Mouse (Mus musculus) hindbrain, postnatal 0 days (tissue): ENCODE results near the gene Nme7. TPM values are rescaled to one million over a fixed set of nuclear protein-coding genes. Genes with fewer than 3 reads are reported as not detected.

Experiments used
- ATAC-seq: fragments of 200-750 bp; cut with Nextera tagmentation; 2 replicates; pipeline ENCODE4 v1.8.0; 2017; ENCODE audit warnings: mild to moderate bottlenecking, moderate TSS enrichment, moderate library complexity
- DNase-seq: peaks from one replicate; pipeline ENCODE4 v3.0.0-alpha.2; 2015; ENCODE audit warnings: low spot score
- H3K27ac ChIP-seq: fragments of 300-500 bp; sonication (generic); 2 replicates; pipeline ENCODE4 v1.5.1; 2014; ENCODE audit warnings: mild to moderate bottlenecking
- H3K27me3 ChIP-seq: fragments of 300-500 bp; sonication (generic); 2 replicates; pipeline ENCODE4 v1.6.1; 2014; ENCODE audit warnings: low read length, mixed read lengths; ENCODE audit not compliant: insufficient read depth
- H3K36me3 ChIP-seq: fragments of 300-500 bp; sonication (generic); 2 replicates; pipeline ENCODE4 v1.6.1; 2014; ENCODE audit warnings: low read length, mixed read lengths; ENCODE audit not compliant: insufficient read depth
- H3K4me1 ChIP-seq: fragments of 300-500 bp; sonication (generic); 2 replicates; pipeline ENCODE4 v1.6.1; 2014; ENCODE audit warnings: antibody characterized with exemption, low read length, mixed read lengths; ENCODE audit not compliant: insufficient read depth
- H3K4me2 ChIP-seq: fragments of 300-500 bp; sonication (generic); 2 replicates; pipeline ENCODE4 v1.6.1; 2014; ENCODE audit warnings: low read depth, mild to moderate bottlenecking, low read length, moderate library complexity, mixed read lengths
- H3K4me3 ChIP-seq: fragments of 300-500 bp; sonication (generic); 2 replicates; pipeline ENCODE4 v1.5.1; 2014; ENCODE audit warnings: low read length
- H3K9ac ChIP-seq: fragments of 300-500 bp; sonication (generic); replicated peaks from 2 replicates; pipeline ENCODE4 v1.6.1; 2014; ENCODE audit warnings: mild to moderate bottlenecking, low read length, moderate library complexity, mixed read lengths
- H3K9me3 ChIP-seq: fragments of 300-500 bp; sonication (generic); 2 replicates; pipeline ENCODE4 v1.6.1; 2016; ENCODE audit warnings: low read length, mixed read lengths
- CTCF ChIP-seq: IDR thresholded peaks from 2 replicates; pipeline ENCODE4 v1.5.1; 2016; ENCODE audit warnings: antibody characterized with exemption, control low read depth, low read depth
- WGBS: fragments of 180-500 bp; shearing (Covaris S2); extraction: QIAGEN DNeasy Blood & Tissue Kit; methylation state at CpG from one replicate; pipeline ENCODE4 v1.1.7; 2014; 5-methylcytosine and 5-hydroxymethylcytosine counted together
- polyA plus RNA-seq: library from polyadenylated mRNA; unstranded; fragments of >200 nt; fragmentation: Nextera tagmentation; extraction: Ambion mirVana; gene quantifications from 2 replicates; pipeline ENCODE4 v1.2.1, GENCODE M21; 2015
- total RNA-seq: library from RNA; depleted of rRNA; stranded (reverse); fragments of >200 nt; gene quantifications from 2 replicates; pipeline ENCODE4 v1.2.3, GENCODE M21; 2014

Nme7 gene
- total and polyA plus RNA-seq, 2 experiments from 2014 or later: 19.7 to 24.8 TPM

DNA sequence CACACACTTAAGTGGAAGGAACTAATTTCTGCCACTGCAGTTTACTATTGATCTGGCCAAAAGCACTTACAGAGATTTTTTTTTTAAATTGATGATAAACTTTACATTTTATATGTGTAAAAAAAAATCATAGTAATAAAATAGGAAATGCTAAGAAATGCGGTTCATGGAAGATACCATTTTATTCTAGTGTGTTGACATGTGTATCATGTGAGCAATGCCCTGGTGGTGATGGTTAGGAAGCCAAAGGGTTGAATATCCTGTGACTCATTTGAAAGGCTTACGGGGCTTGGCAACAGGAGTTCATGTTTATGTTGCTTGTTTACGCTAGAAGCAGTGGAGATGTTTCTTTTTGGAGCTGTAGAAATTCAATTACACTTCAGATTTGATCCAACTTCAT is 27.4 kb upstream of the Nme7 start:
- H3K9ac ChIP-seq: no peak overlapping the region
- no peak overlapping the region for H3K4me2 ChIP-seq
- H3K36me3 ChIP-seq: no peaks in the 10 kb centered on the region; the same call in 1 of the 2 replicates
- no peaks in the 10 kb centered on the region for H3K9me3 ChIP-seq
- no peak for ATAC-seq
- no peak overlapping the region for H3K27ac ChIP-seq
- no peaks in the 10 kb centered on the region for H3K27me3 ChIP-seq
- no peaks in the 10 kb centered on the region for H3K4me1 ChIP-seq
- 84% methylated on average over 3 of the region's 3 CpGs for WGBS
- no peak for DNase-seq
- no peak overlapping the region for H3K4me3 ChIP-seq
- TF ChIP-seq CTCF: no peak

DNA sequence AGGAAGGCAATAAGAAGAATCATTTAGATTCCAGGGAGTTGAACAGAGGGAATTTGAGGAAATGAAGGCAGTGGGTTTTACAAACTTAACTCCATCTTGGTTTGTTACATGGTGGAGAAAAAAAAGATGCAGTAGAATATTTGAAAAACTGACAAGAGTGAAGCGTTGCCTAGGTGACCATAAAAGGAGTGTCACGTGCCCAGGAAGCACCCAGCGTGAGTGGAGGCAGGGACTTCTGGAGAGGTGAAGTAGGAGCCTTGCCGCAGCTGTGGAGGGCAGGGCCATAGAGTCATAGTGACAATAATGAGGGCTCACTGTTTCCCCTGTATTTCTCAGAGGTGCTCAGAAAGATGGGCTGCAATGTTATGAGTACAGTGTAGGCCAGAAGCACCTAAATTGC is 24.6 kb upstream of the Nme7 start:
- H3K9me3 ChIP-seq: no peaks in the 10 kb centered on the region
- no peak overlapping the region for H3K27ac ChIP-seq
- peaks cover 11% of the 10 kb centered on the region; the same call in 1 of the 2 replicates for H3K36me3 ChIP-seq
- no peak for DNase-seq
- H3K4me3 ChIP-seq: no peak overlapping the region
- WGBS: 77% methylated on average over 4 of the region's 4 CpGs
- TF ChIP-seq CTCF: no peak
- no peak overlapping the region for H3K9ac ChIP-seq
- no peaks in the 10 kb centered on the region for H3K4me1 ChIP-seq
- H3K27me3 ChIP-seq: no peaks in the 10 kb centered on the region
- no peak for ATAC-seq
- H3K4me2 ChIP-seq: no peak overlapping the region

GRCm38 (mm10) chr1:164284007-164284406 is 19.9 kb upstream of the Nme7 start:
- Histone ChIP-seq H3K36me3 (peaks cover 12% of the 10 kb centered on the region; the same call in 1 of the 2 replicates), H3K27me3 (no peaks in the 10 kb centered on the region), H3K9ac (no peak overlapping the region), H3K9me3 (no peaks in the 10 kb centered on the region), H3K4me1 (no peaks in the 10 kb centered on the region), H3K4me3 (no peak overlapping the region), H3K27ac (no peak overlapping the region), H3K4me2 (no peak overlapping the region)
- no peak for DNase-seq
- ATAC-seq: no peak
- no peak for TF ChIP-seq CTCF
- WGBS: 95% methylated on average over 3 of the region's 3 CpGs

- Histone ChIP-seq H3K9ac (no peak overlapping the region), H3K4me1 (no peaks in the 10 kb centered on the region), H3K27ac (no peak overlapping the region), H3K9me3 (no peaks in the 10 kb centered on the region), H3K4me2 (no peak overlapping the region), H3K36me3 (peaks cover 23% of the 10 kb centered on the region; the same call in 1 of the 2 replicates), H3K27me3 (no peaks in the 10 kb centered on the region), H3K4me3 (no peak overlapping the region)
- WGBS: 41% methylated on average over 15 of the region's 15 CpGs
- DNase-seq: peak; percentile 49
- peak; percentile 87 for ATAC-seq
- TF ChIP-seq CTCF: no peak
Measured at GRCm38 (mm10) chr1:164287406-164287805, 16.5 kb upstream of the Nme7 start.

DNA sequence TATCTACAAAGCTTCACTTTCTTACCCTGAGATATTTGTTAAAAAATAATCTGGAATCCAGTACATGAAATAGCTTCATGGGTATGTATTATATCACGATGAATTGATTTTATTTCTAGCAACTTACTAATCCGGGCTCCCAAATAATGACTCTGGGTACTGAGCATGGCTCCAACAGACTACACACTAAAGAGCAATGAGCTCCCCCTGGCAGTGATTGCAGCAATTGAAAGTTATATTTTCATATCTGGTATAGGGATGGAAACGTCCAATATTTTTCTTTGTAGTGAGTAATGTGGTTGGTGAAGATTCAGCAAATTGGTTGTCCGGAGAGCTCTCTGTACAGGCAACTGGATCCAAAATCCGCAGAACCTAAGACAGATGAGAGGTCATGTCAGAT is 11.9 kb upstream of the Nme7 start:
- 93% methylated on average over 5 of the region's 5 CpGs for WGBS
- TF ChIP-seq CTCF: 0 out of 2 replicates have a peak, but pooled peaks have one; percentile 13
- Histone ChIP-seq H3K36me3 (peaks cover 24% of the 10 kb centered on the region), H3K4me1 (no peaks in the 10 kb centered on the region), H3K9ac (no peak overlapping the region), H3K4me2 (no peak overlapping the region), H3K27ac (no peak overlapping the region), H3K4me3 (no peak overlapping the region), H3K9me3 (no peaks in the 10 kb centered on the region), H3K27me3 (no peaks in the 10 kb centered on the region)
- peak; percentile 16 for DNase-seq
- no peak for ATAC-seq

- Histone ChIP-seq H3K36me3 (peaks cover 37% of the 10 kb centered on the region), H3K27ac (no peak overlapping the region), H3K9ac (no peak overlapping the region), H3K9me3 (no peaks in the 10 kb centered on the region), H3K4me1 (no peaks in the 10 kb centered on the region), H3K4me2 (no peak overlapping the region), H3K4me3 (no peak overlapping the region), H3K27me3 (no peaks in the 10 kb centered on the region)
- 94% methylated on average over 6 of the region's 6 CpGs for WGBS
- ATAC-seq (no peak), DNase-seq (no peak)
- TF ChIP-seq CTCF: no peak
Measured at GRCm38 (mm10) chr1:164294071-164294470, 9.8 kb upstream of the Nme7 start.

DNA sequence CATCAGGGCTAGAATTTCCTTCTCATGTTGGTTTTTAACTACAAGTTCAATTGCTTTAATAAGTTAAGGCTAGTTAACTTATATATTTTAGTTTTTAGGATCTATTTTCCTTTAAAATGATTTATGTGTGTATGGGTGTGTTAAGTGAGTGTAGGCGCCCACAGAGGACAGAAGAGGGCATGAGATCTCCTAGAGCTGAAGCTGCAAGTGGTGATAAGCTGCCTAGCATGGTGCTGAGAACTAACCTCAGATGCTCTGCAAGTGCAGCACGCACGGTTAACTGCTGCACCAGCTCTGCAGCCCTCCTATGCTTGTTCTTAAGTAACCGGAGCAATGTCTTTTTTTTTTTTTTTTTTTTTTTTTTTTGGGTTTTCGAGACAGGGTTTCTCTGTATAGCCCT is 7.4 kb upstream of the Nme7 start:
- no peak for TF ChIP-seq CTCF
- Histone ChIP-seq H3K9me3 (no peaks in the 10 kb centered on the region), H3K4me1 (no peaks in the 10 kb centered on the region), H3K36me3 (peaks cover 42% of the 10 kb centered on the region), H3K4me2 (no peak overlapping the region), H3K4me3 (no peak overlapping the region), H3K9ac (no peak overlapping the region), H3K27me3 (no peaks in the 10 kb centered on the region), H3K27ac (no peak overlapping the region)
- WGBS: 97% methylated on average over 4 of the region's 5 CpGs
- ATAC-seq (no peak), DNase-seq (no peak)
